Mouse (Mus musculus) brown adipose tissue, adult 24 weeks (tissue): ENCODE results near the gene Gm42906. TPM values are rescaled to one million over a fixed set of nuclear protein-coding genes. Genes with fewer than 3 reads are reported as not detected.

Experiments
- H3K27ac ChIP-seq: fragments of 200-500 bp; replicated peaks from 2 replicates; pipeline ENCODE4 v1.5.1; 2012; ENCODE audit warnings: low read depth, mild to moderate bottlenecking, low read length
- H3K4me1 ChIP-seq: fragments of 200-500 bp; 2 replicates; pipeline ENCODE4 v1.6.1; 2012; ENCODE audit warnings: low read length, mixed read lengths; ENCODE audit not compliant: control insufficient read depth, insufficient read depth, insufficient read length
- H3K4me3 ChIP-seq: fragments of 200-500 bp; 2 replicates; pipeline ENCODE4 v1.5.1; 2012; ENCODE audit warnings: low read depth, mild to moderate bottlenecking, low read length, moderate library complexity; ENCODE audit not compliant: insufficient read depth
- polyA plus RNA-seq: library from polyadenylated mRNA; stranded (reverse); fragments of >200 nt; gene quantifications from 2 replicates; pipeline ENCODE4 v1.2.4, GENCODE M21; 2012; ENCODE audit not compliant: missing spikeins, insufficient read depth, insufficient read length

The Gm42906 gene
- polyA plus RNA-seq, 1 experiment, result not detected

- Histone ChIP-seq H3K4me1 (peaks cover 18% of the 10 kb centered on the region), H3K4me3 (no peak overlapping the region), H3K27ac (no peak overlapping the region)
Measured at GRCm38 (mm10) chr5:151162642-151163041, 265.3 kb downstream of the Gm42906 start.

GRCm38 (mm10) chr5:151155247-151155646 lies 272.7 kb downstream of the Gm42906 start:
- Histone ChIP-seq H3K4me3 (no peak overlapping the region), H3K4me1 (peaks cover 27% of the 10 kb centered on the region), H3K27ac (peak overlapping the region; percentile 28)

GRCm38 (mm10) chr5:151154780-151155179 lies 273.2 kb downstream of the Gm42906 start:
- Histone ChIP-seq H3K27ac (peak overlapping the region; percentile 28; the same call in 1 of the 2 replicates), H3K4me3 (no peak overlapping the region), H3K4me1 (peaks cover 26% of the 10 kb centered on the region)

- Histone ChIP-seq H3K4me1 (peaks cover 28% of the 10 kb centered on the region), H3K4me3 (no peak overlapping the region), H3K27ac (no peak overlapping the region)
Measured at GRCm38 (mm10) chr5:151154030-151154429, 273.9 kb downstream of the Gm42906 start.

- H3K4me1 ChIP-seq, result peaks cover 25% of the 10 kb centered on the region
- peak overlapping the region; percentile 71 for H3K27ac ChIP-seq
- no peak overlapping the region for H3K4me3 ChIP-seq
Measured at GRCm38 (mm10) chr5:151151549-151151948, 276.4 kb downstream of the Gm42906 start.

GRCm38 (mm10) chr5:151149509-151149908 lies 278.5 kb downstream of the Gm42906 start:
- Histone ChIP-seq H3K27ac (no peak overlapping the region), H3K4me1 (peaks cover 10% of the 10 kb centered on the region; the same call in 1 of the 2 replicates), H3K4me3 (no peak overlapping the region)

- Histone ChIP-seq H3K4me3 (no peak overlapping the region), H3K4me1 (peaks cover 16% of the 10 kb centered on the region), H3K27ac (no peak overlapping the region; the same call in 1 of the 2 replicates)
Measured at GRCm38 (mm10) chr5:151148079-151148478, 279.9 kb downstream of the Gm42906 start.

- Histone ChIP-seq H3K4me3 (no peak overlapping the region), H3K4me1 (peaks cover 24% of the 10 kb centered on the region), H3K27ac (no peak overlapping the region)
Measured at GRCm38 (mm10) chr5:151145807-151146206, 282.2 kb downstream of the Gm42906 start.

- Histone ChIP-seq H3K27ac (peak overlapping the region; percentile 36), H3K4me1 (peaks cover 24% of the 10 kb centered on the region), H3K4me3 (no peak overlapping the region)
Measured at GRCm38 (mm10) chr5:151143955-151144354, 284.0 kb downstream of the Gm42906 start.

- H3K4me3 ChIP-seq, result no peak overlapping the region
Measured at GRCm38 (mm10) chr5:151142671-151143601, 285.0 kb downstream of the Gm42906 start.

GRCm38 (mm10) chr5:151142241-151142640 lies 285.7 kb downstream of the Gm42906 start:
- Histone ChIP-seq H3K27ac (peak overlapping the region; percentile 73), H3K4me1 (peaks cover 26% of the 10 kb centered on the region), H3K4me3 (no peak overlapping the region)

More at GRCm38 (mm10) chr5:151142671-151143601, 285.0 kb downstream of the Gm42906 start:
- Histone ChIP-seq H3K4me1 (peaks cover 26% of the 10 kb centered on the region), H3K27ac (peak overlapping the region; percentile 73)

- Histone ChIP-seq H3K4me1 (peaks cover 23% of the 10 kb centered on the region), H3K4me3 (no peak overlapping the region), H3K27ac (peak overlapping the region; percentile 50)
Measured at GRCm38 (mm10) chr5:151137901-151138300, 290.1 kb downstream of the Gm42906 start.

- no peak overlapping the region for H3K27ac ChIP-seq
- no peak overlapping the region for H3K4me3 ChIP-seq
- peaks cover 19% of the 10 kb centered on the region for H3K4me1 ChIP-seq
Measured at GRCm38 (mm10) chr5:151137311-151137710, 290.7 kb downstream of the Gm42906 start.

- peak overlapping the region; percentile 15; the same call in 1 of the 2 replicates for H3K27ac ChIP-seq
- peaks cover 13% of the 10 kb centered on the region for H3K4me1 ChIP-seq
- no peak overlapping the region for H3K4me3 ChIP-seq
Measured at GRCm38 (mm10) chr5:151135965-151136364, 292.0 kb downstream of the Gm42906 start.

GRCm38 (mm10) chr5:151135078-151135826 lies 292.7 kb downstream of the Gm42906 start:
- Histone ChIP-seq H3K4me3 (no peak overlapping the region), H3K4me1 (peaks cover 11% of the 10 kb centered on the region), H3K27ac (peak overlapping the region; percentile 35; the same call in 1 of the 2 replicates)
